Mouse (Mus musculus): ENCODE data around the gene Sgta. TPM values are rescaled to one million over a fixed set of nuclear protein-coding genes. Genes with fewer than 3 reads are reported as not detected.

Gene Sgta
- polyA plus RNA-seq, 2 experiments, result 176 to 205 TPM

GRCm38 (mm10) chr10:81025639-81026275 lies 34.2 kb downstream of the Sgta start, which contains the start of gene Diras1:
Gene Diras1, minus strand, starts transcription at chr10:81025662.
- H3K27me3 ChIP-seq (ENCODE audit: control insufficient read depth, insufficient read depth, low read length), result peaks cover 31% of the 10 kb centered on the region
- H3K4me1 ChIP-seq (ENCODE audit: control insufficient read depth, insufficient read depth, low read length), result no peaks in the 10 kb centered on the region
- H3K36me3 ChIP-seq (ENCODE audit: control insufficient read depth, insufficient read depth, low read length), result peaks cover 11% of the 10 kb centered on the region; the same call in 1 of the 2 replicates
- TF ChIP-seq POLR2A (IDR thresholded peaks at IDR 0.05; ENCODE audit: borderline replicate concordance, extremely low read depth, insufficient read depth, insufficient read length), result no peak
- DNase-seq (ENCODE audit: low spot score) (no peak), ATAC-seq (ENCODE audit: low FRiP score, low read depth) (no peak)
- H3K4me3 ChIP-seq (replicated peaks; ENCODE audit: low read length), result peak within 1 kb of the TSS; percentile 15
- H3K9ac ChIP-seq (ENCODE audit: low read depth, low read length, severe bottlenecking), result no peak within 1 kb of the TSS
- H3K27ac ChIP-seq (replicated peaks; ENCODE audit: low read depth, low read length), result no peak within 1 kb of the TSS
- no peaks in the 10 kb centered on the region for H3K9me3 ChIP-seq (ENCODE audit: control insufficient read depth, low read length)
- peak within 1 kb of the TSS; percentile 45 for H3K4me2 ChIP-seq (replicated peaks; ENCODE audit: low read depth, low read length, severe bottlenecking)
- WGBS, result 57% methylated on average over 10 of the region's 12 CpGs

DNA sequence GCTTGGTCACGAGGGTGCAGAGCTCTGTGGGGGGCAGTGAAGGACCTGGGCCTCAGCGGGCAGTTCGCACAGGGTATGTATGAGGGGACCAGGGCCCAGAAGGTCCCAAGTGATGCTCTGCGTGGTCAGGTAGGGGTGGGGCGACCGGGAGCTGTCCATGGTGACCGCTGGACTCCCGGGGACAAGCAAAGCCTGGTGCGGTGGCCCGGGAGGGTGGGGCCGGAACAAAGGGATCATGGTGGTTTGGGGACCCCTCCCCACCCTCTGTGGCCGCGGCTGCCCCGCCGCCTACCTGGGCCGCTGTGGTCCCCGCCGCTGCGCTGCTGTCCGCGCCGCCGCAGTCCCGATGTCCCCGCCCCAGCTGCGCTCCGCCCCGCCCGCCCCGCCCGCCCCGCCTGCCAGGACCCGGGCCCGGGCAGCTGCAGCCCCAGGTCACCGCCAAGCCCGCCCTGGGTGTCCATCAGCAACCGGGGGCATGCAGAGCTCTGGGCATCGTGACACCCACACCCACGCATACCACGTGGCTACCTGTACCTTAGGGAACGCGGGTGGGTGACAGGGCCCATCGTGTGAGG lies 34.8 kb downstream of the Sgta start:
- Histone ChIP-seq H3K27ac (replicated peaks; ENCODE audit: low read depth, low read length) (no peak overlapping the region), H3K9me3 (ENCODE audit: control insufficient read depth, low read length) (no peaks in the 10 kb centered on the region), H3K4me2 (replicated peaks; ENCODE audit: low read depth, low read length, severe bottlenecking) (peak overlapping the region; percentile 45), H3K4me3 (replicated peaks; ENCODE audit: low read length) (peak overlapping the region; percentile 15), H3K27me3 (ENCODE audit: control insufficient read depth, insufficient read depth, low read length) (peaks cover 31% of the 10 kb centered on the region), H3K36me3 (ENCODE audit: control insufficient read depth, insufficient read depth, low read length) (peaks cover 5% of the 10 kb centered on the region; the same call in 1 of the 2 replicates), H3K4me1 (ENCODE audit: control insufficient read depth, insufficient read depth, low read length) (no peaks in the 10 kb centered on the region), H3K9ac (ENCODE audit: low read depth, low read length, severe bottlenecking) (no peak overlapping the region)
- 0 out of 2 replicates have a peak, but pooled peaks have one; percentile 20 for ATAC-seq (ENCODE audit: low FRiP score, low read depth)
- under 1% methylated on average over 27 of the region's 43 CpGs for WGBS
- DNase-seq (ENCODE audit: low spot score), result no peak
- TF ChIP-seq POLR2A (IDR thresholded peaks at IDR 0.05; ENCODE audit: borderline replicate concordance, extremely low read depth, insufficient read depth, insufficient read length), result no peak

GRCm38 (mm10) chr10:81024346-81024937 lies 35.5 kb downstream of the Sgta start:
- no peak for TF ChIP-seq POLR2A (IDR thresholded peaks at IDR 0.05; ENCODE audit: borderline replicate concordance, extremely low read depth, insufficient read depth, insufficient read length)
- Histone ChIP-seq H3K4me3 (replicated peaks; ENCODE audit: low read length) (no peak overlapping the region), H3K9ac (ENCODE audit: low read depth, low read length, severe bottlenecking) (no peak overlapping the region), H3K4me1 (ENCODE audit: control insufficient read depth, insufficient read depth, low read length) (no peaks in the 10 kb centered on the region), H3K36me3 (ENCODE audit: control insufficient read depth, insufficient read depth, low read length) (no peaks in the 10 kb centered on the region), H3K27me3 (ENCODE audit: control insufficient read depth, insufficient read depth, low read length) (peaks cover 31% of the 10 kb centered on the region), H3K27ac (replicated peaks; ENCODE audit: low read depth, low read length) (no peak overlapping the region), H3K9me3 (ENCODE audit: control insufficient read depth, low read length) (no peaks in the 10 kb centered on the region), H3K4me2 (replicated peaks; ENCODE audit: low read depth, low read length, severe bottlenecking) (no peak overlapping the region)
- DNase-seq (ENCODE audit: low spot score) (no peak), ATAC-seq (ENCODE audit: low FRiP score, low read depth) (no peak)
- 61% methylated on average over 5 of the region's 5 CpGs for WGBS

- H3K4me3 ChIP-seq (replicated peaks; ENCODE audit: low read length), result no peak overlapping the region
- no peaks in the 10 kb centered on the region for H3K9me3 ChIP-seq (ENCODE audit: control insufficient read depth, low read length)
- H3K9ac ChIP-seq (ENCODE audit: low read depth, low read length, severe bottlenecking), result no peak overlapping the region
- ATAC-seq (ENCODE audit: low FRiP score, low read depth) (no peak), DNase-seq (ENCODE audit: low spot score) (no peak)
- no peak for TF ChIP-seq POLR2A (IDR thresholded peaks at IDR 0.05; ENCODE audit: borderline replicate concordance, extremely low read depth, insufficient read depth, insufficient read length)
- WGBS, result 59% methylated on average over 8 of the region's 8 CpGs
- H3K27me3 ChIP-seq (ENCODE audit: control insufficient read depth, insufficient read depth, low read length), result peaks cover 31% of the 10 kb centered on the region
- no peak overlapping the region for H3K4me2 ChIP-seq (replicated peaks; ENCODE audit: low read depth, low read length, severe bottlenecking)
- H3K27ac ChIP-seq (replicated peaks; ENCODE audit: low read depth, low read length), result no peak overlapping the region
- H3K4me1 ChIP-seq (ENCODE audit: control insufficient read depth, insufficient read depth, low read length), result no peaks in the 10 kb centered on the region
- no peaks in the 10 kb centered on the region for H3K36me3 ChIP-seq (ENCODE audit: control insufficient read depth, insufficient read depth, low read length)
These were observed 37.2 kb downstream of the Sgta start for GRCm38 (mm10) chr10:81022744-81023143.

- TF ChIP-seq POLR2A (IDR thresholded peaks at IDR 0.05; ENCODE audit: borderline replicate concordance, extremely low read depth, insufficient read depth, insufficient read length), result no peak
- Histone ChIP-seq H3K36me3 (ENCODE audit: control insufficient read depth, insufficient read depth, low read length) (no peaks in the 10 kb centered on the region), H3K4me1 (ENCODE audit: control insufficient read depth, insufficient read depth, low read length) (no peaks in the 10 kb centered on the region), H3K27me3 (ENCODE audit: control insufficient read depth, insufficient read depth, low read length) (peaks cover 31% of the 10 kb centered on the region), H3K9me3 (ENCODE audit: control insufficient read depth, low read length) (no peaks in the 10 kb centered on the region), H3K27ac (replicated peaks; ENCODE audit: low read depth, low read length) (no peak overlapping the region), H3K4me2 (replicated peaks; ENCODE audit: low read depth, low read length, severe bottlenecking) (no peak overlapping the region), H3K4me3 (replicated peaks; ENCODE audit: low read length) (no peak overlapping the region), H3K9ac (ENCODE audit: low read depth, low read length, severe bottlenecking) (no peak overlapping the region)
- DNase-seq (ENCODE audit: low spot score), result no peak
- WGBS, result 9% methylated on average over 25 of the region's 26 CpGs
- ATAC-seq (ENCODE audit: low FRiP score, low read depth), result no peak
These were observed 38.4 kb downstream of the Sgta start for GRCm38 (mm10) chr10:81021547-81022110.
